Mouse (Mus musculus): ENCODE data around the gene Reps2. TPM values are rescaled to one million over a fixed set of nuclear protein-coding genes. Genes with fewer than 3 reads are reported as not detected.
A peak's percentile ranks its signal among the peaks of the same experiment; 100 is the strongest.

Reps2 gene
- total and polyA plus RNA-seq, 3 experiments = 0.06 TPM; not detected in 2

DNA sequence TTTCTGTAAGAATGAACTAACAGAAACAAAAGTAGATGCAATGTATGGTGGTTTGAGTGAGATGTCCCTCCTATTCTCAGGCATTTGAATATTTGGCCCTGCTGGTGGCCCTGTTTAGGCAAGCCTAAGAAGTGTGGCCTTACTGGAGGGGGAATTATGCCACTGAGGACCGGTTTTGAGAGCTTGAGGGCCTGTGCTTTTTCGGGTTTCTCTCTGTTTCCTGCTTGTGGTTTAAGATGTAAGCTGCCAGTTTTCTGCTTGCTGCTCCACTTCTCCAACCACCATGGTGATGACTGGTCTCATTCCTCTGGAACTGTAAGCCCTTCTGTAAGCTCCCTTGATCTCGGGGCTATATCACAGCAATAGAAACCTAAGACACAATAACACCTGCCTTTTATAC is 142.5 kb downstream of the Reps2 start:
- DNase-seq (ENCODE audit: extremely low read depth) = peak; percentile 7
- in situ Hi-C loops (cut with MboI; ENCODE audit: low pct_ligation_motif_present, low pct_unique_long_range_greater_than_20kb, low sequenced_read_pairs) = loop anchor here (25.0 kb wide), 2 partner anchors 211 to 361 kb away; no protein-coding TSS in a partner anchor
- TF ChIP-seq POLR2A (IDR thresholded peaks at IDR 0.05; ENCODE audit: low read depth, low read length) = no peak
- no peak for TF ChIP-seq ETS1 (conservative IDR thresholded peaks at IDR 0.05; ENCODE audit: low read depth, low read length)
- TF ChIP-seq NRF1 (IDR thresholded peaks at IDR 0.05; ENCODE audit: low read depth, low read length) = no peak
- TF ChIP-seq CHD1 (IDR thresholded peaks at IDR 0.05; ENCODE audit: low read depth, low read length) = no peak
- TF ChIP-seq PAX5 (IDR thresholded peaks at IDR 0.05; ENCODE audit: low read length) = no peak
- Histone ChIP-seq H3K9ac (ENCODE audit: insufficient read depth, low read depth) (no peak overlapping the region), H3K36me3 (replicated peaks in 1 of 2; ENCODE audit: control insufficient read depth in 1 of 2, insufficient read depth in 1 of 2, low read length in 1 of 2) (no peaks in the 10 kb centered on the region), H3K4me3 (replicated peaks in 1 of 3; ENCODE audit: low read depth in 2 of 3, low read length in 2 of 3, poor library complexity in 1 of 3) (no peak overlapping the region), H3K27ac (ENCODE audit: insufficient read depth, low read depth) (no peak overlapping the region), H3K79me2 (replicated peaks; ENCODE audit: control insufficient read depth, extremely low read depth, insufficient read depth, poor library complexity, severe bottlenecking) (no peaks in the 10 kb centered on the region), H3K4me1 (ENCODE audit: control insufficient read depth in 1 of 2, insufficient read depth in 2 of 2) (0 out of 4 replicates have a peak, but pooled peaks cover 0 to 3% of the 10 kb centered on the region in 2 experiments), H3K9me3 (replicated peaks; ENCODE audit: low read length) (no peaks in the 10 kb centered on the region), H3K27me3 (replicated peaks) (no peaks in the 10 kb centered on the region), H3K4me2 (ENCODE audit: insufficient read depth, low read depth, poor library complexity, severe bottlenecking) (no peak overlapping the region)
- dilution Hi-C loops (cut with MboI; ENCODE audit: extremely low pct_ligation_motif_present, extremely low pct_unique_long_range_greater_than_20kb, low sequenced_read_pairs) = no loop called here

DNA sequence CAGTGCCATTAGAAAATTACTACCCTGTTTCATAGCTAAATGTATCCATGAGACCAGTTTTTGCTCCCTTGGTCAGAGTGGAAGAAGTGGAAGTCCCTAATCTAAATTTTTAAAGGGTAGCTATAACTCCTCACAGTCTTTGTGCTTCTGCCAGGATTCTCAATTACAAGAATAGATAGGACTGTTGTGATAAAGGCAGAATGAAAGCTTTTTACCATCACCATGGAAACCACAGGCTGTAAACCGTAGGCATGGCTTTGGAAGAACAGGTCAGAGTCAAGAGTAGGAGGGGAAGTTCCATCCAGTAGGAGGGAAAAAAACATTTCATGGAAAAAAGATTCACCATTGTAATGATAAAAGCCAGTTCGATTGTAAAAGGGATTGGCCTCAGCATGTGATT is 147.0 kb downstream of the Reps2 start:
- TF ChIP-seq ZKSCAN1 (IDR thresholded peaks at IDR 0.05; ENCODE audit: borderline replicate concordance, low read depth, low read length) (no peak), NRF1 (IDR thresholded peaks at IDR 0.05; ENCODE audit: low read depth, low read length) (no peak), ZC3H11A (IDR thresholded peaks at IDR 0.05; ENCODE audit: low read depth, low read length) (no peak), ETS1 (conservative IDR thresholded peaks at IDR 0.05; ENCODE audit: low read depth, low read length) (no peak), JUN (IDR thresholded peaks at IDR 0.05; ENCODE audit: insufficient read depth, low read depth, low read length) (no peak), CHD2 (IDR thresholded peaks at IDR 0.05; ENCODE audit: low read length) (no peak), ZMIZ1 (IDR thresholded peaks at IDR 0.05; ENCODE audit: low read depth, low read length) (no peak), KAT2A (IDR thresholded peaks at IDR 0.05; ENCODE audit: insufficient replicate concordance, low read length) (no peak), ZNF384 (IDR thresholded peaks at IDR 0.05; ENCODE audit: low read depth, low read length) (no peak), TCF12 (IDR thresholded peaks at IDR 0.05; ENCODE audit: low read depth, low read length) (no peak)
- Histone ChIP-seq H3K4me1 (ENCODE audit: control insufficient read depth in 1 of 2, insufficient read depth in 2 of 2) (0 out of 4 replicates have a peak, but pooled peaks cover 0 to 3% of the 10 kb centered on the region in 2 experiments), H3K79me2 (replicated peaks; ENCODE audit: control insufficient read depth, extremely low read depth, insufficient read depth, poor library complexity, severe bottlenecking) (no peaks in the 10 kb centered on the region), H3K9ac (ENCODE audit: insufficient read depth, low read depth) (no peak overlapping the region), H3K36me3 (replicated peaks in 1 of 2; ENCODE audit: control insufficient read depth in 1 of 2, insufficient read depth in 1 of 2, low read length in 1 of 2) (no peaks in the 10 kb centered on the region), H3K27ac (ENCODE audit: insufficient read depth, low read depth) (no peak overlapping the region), H3K4me3 (replicated peaks in 1 of 3; ENCODE audit: low read depth in 2 of 3, low read length in 2 of 3, poor library complexity in 1 of 3) (no peak overlapping the region), H3K27me3 (replicated peaks) (no peaks in the 10 kb centered on the region), H3K4me2 (ENCODE audit: insufficient read depth, low read depth, poor library complexity, severe bottlenecking) (no peak overlapping the region), H3K9me3 (replicated peaks; ENCODE audit: low read length) (no peaks in the 10 kb centered on the region)
- dilution Hi-C loops (cut with MboI; ENCODE audit: extremely low pct_ligation_motif_present, extremely low pct_unique_long_range_greater_than_20kb, low sequenced_read_pairs) = no loop called here
- no peak for DNase-seq (ENCODE audit: extremely low read depth)
- in situ Hi-C loops (cut with MboI; ENCODE audit: low pct_ligation_motif_present, low pct_unique_long_range_greater_than_20kb, low sequenced_read_pairs) = no loop called here

DNA sequence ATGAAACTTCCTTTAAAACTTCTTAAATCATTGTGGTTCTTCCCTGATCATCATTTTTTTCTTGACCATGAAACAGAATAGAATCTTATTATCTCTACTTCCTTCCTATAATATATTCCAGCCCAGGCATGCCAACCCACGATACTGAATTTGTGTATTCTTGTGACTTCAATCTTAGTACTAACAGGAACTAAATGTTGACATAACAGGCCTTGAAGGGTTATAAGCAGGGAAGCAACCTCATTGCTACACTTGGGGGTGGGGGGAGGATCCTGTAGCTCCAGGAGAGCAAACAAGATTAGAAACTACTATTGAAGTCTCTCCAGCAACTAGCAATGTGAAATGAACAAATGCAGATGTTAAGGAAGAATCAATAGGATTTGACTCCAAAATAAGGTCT is 154.8 kb downstream of the Reps2 start:
- TF ChIP-seq TBP (conservative IDR thresholded peaks at IDR 0.05; ENCODE audit: low read depth, low read length) = no peak
- TF ChIP-seq MAFK (IDR thresholded peaks at IDR 0.05; ENCODE audit: insufficient replicate concordance, low read length) = no peak
- TF ChIP-seq ETS1 (conservative IDR thresholded peaks at IDR 0.05; ENCODE audit: low read depth, low read length) = no peak
- no peak for TF ChIP-seq MYC (IDR thresholded peaks at IDR 0.05; ENCODE audit: low read depth, low read length)
- TF ChIP-seq KAT2A (IDR thresholded peaks at IDR 0.05; ENCODE audit: insufficient replicate concordance, low read length) = no peak
- TF ChIP-seq EP300 (IDR thresholded peaks at IDR 0.05; ENCODE audit: low read length) = no peak
- no peak for TF ChIP-seq TCF12 (IDR thresholded peaks at IDR 0.05; ENCODE audit: low read depth, low read length)
- no peak for TF ChIP-seq CHD1 (IDR thresholded peaks at IDR 0.05; ENCODE audit: low read depth, low read length)
- no peak for TF ChIP-seq CTCF (conservative IDR thresholded peaks at IDR 0.05 in 1 of 2, IDR thresholded peaks at IDR 0.05 in 1 of 2; ENCODE audit: low read depth in 2 of 2, low read length in 2 of 2)
- no peak for TF ChIP-seq CHD2 (IDR thresholded peaks at IDR 0.05; ENCODE audit: low read length)
- TF ChIP-seq ZKSCAN1 (IDR thresholded peaks at IDR 0.05; ENCODE audit: borderline replicate concordance, low read depth, low read length) = no peak
- Histone ChIP-seq H3K4me3 (replicated peaks in 1 of 3; ENCODE audit: low read depth in 2 of 3, low read length in 2 of 3, poor library complexity in 1 of 3) (no peak overlapping the region), H3K4me2 (ENCODE audit: insufficient read depth, low read depth, poor library complexity, severe bottlenecking) (no peak overlapping the region), H3K9me3 (replicated peaks; ENCODE audit: low read length) (no peaks in the 10 kb centered on the region), H3K9ac (ENCODE audit: insufficient read depth, low read depth) (no peak overlapping the region), H3K27ac (ENCODE audit: insufficient read depth, low read depth) (no peak overlapping the region), H3K27me3 (replicated peaks) (no peaks in the 10 kb centered on the region), H3K4me1 (ENCODE audit: control insufficient read depth in 1 of 2, insufficient read depth in 2 of 2) (no peaks in the 10 kb centered on the region), H3K36me3 (replicated peaks in 1 of 2; ENCODE audit: control insufficient read depth in 1 of 2, insufficient read depth in 1 of 2, low read length in 1 of 2) (no peaks in the 10 kb centered on the region), H3K79me2 (replicated peaks; ENCODE audit: control insufficient read depth, extremely low read depth, insufficient read depth, poor library complexity, severe bottlenecking) (no peaks in the 10 kb centered on the region)
- dilution Hi-C loops (cut with MboI; ENCODE audit: extremely low pct_ligation_motif_present, extremely low pct_unique_long_range_greater_than_20kb, low sequenced_read_pairs) = no loop called here
- in situ Hi-C loops (cut with MboI; ENCODE audit: low pct_ligation_motif_present, low pct_unique_long_range_greater_than_20kb, low sequenced_read_pairs) = no loop called here
- no peak for DNase-seq (ENCODE audit: extremely low read depth)
